Mouse (Mus musculus) T-helper 2 cell (primary cell): ENCODE results near the gene Gm49384.

ENCODE experiments used
- in situ Hi-C: fragments of 300-600 bp; cut with MboI, MseI; formaldehyde crosslinking; loops from one replicate; pipeline ENCODE4 v1.15.1; 2025; ENCODE audit warnings: high pct_unique_total_duplicates

Gene Gm49384

DNA sequence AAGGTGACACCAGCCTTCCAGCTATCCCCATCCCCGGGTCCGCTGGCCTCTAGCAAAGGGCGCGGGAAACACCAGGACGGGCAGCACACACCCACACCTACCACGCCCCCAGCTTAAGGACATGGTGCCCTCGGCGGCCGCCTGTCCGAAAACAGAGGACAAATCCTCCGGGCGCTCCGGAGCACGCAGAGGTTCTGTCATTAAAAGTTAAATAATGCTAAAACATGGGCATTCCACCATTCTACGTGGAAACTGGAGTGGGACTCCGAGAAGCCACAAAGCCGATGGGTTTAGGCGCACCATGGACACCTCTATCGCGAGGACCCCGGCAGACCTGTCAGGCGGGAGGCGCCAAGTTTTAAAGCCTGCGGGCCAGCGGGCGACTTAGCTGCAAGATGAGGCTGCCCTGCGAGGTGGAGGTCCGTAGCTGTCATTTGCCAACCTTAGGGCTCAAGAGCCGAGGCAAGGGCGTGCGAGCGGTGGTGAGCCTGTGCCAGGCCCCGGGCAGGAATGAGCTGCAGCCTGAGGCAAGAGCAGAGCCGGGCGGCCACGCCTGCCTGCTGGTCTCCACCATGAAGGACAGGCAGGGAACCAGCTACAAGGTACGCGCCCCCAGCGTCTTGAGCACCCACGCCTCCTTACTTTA lies 35.5 kb downstream of the Gm49384 start, which contains the start of gene Lrr1:
TSS of gene Lrr1 (plus strand) at position 354 of the 646 bp plus-strand sequence.
- in situ Hi-C loops: loop anchor here (25.0 kb wide), 1 partner anchor 1794 kb away; the partner anchor contains the start of gene Psma3

- in situ Hi-C loops: loop anchor here (25.0 kb wide), 1 partner anchor 1794 kb away; the partner anchor contains the start of gene Psma3
Observed at GRCm38 (mm10) chr12:69167656-69168460, 36.2 kb downstream of the Gm49384 start.

DNA sequence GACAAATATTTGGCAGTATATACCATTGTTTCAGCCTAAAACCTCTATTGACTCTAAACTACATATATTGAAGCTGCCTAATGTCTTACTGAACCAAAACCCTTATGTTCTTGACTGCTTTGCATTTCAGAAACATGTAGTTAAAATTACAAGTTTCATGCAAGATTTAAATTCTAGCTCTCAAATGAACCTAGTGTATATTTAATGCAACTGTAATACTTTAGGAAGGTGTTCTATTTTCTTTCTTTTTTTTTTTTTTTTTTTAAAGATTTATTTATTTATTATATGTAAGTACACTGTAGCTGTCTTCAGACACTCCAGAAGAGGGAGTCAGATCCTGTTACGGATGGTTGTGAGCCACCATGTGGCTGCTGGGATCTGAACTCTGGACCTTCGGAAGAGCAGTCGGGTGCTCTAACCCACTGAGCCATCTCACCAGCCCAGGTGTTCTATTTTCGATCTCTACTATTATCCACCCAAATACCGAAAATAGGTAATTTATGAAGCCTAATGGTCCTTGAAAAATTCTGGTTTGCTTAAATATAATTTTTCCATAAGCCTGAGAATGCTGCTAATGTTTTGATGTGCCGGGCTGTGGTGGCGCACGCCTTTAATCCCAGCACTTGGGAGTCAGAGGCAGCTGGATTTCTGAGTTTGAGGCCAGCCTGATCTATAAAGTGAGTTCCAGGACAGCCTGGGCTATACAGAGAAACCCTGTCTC lies 37.0 kb downstream of the Gm49384 start:
- in situ Hi-C loops: loop anchor here (25.0 kb wide), 1 partner anchor 1795 kb away; the partner anchor contains the start of gene Psma3

DNA sequence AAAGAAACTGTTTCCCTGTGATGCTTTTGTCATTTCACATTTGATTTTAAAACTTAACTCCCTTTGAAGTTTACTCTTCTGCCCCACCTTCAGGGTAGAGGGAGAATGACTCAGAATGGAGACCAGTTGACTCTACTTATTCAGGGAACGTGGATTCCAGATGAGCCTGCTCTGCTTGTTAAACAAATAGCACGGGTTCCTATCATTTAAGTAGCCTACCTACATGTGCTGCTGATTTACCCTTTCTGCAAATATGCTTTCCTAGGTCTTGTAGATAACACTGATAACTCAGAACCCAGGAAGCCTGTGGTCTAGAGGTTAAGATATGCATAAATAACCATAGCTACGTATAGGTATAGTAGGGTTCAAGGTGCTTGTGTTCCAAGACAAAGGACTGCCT lies 39.2 kb downstream of the Gm49384 start:
- in situ Hi-C loops: loop anchor here (25.0 kb wide), 1 partner anchor 1797 kb away; the partner anchor contains the start of gene Psma3

GRCm38 (mm10) chr12:69163586-69163985 lies 40.5 kb downstream of the Gm49384 start:
- in situ Hi-C loops: loop anchor here (25.0 kb wide), 1 partner anchor 1799 kb away; the partner anchor contains the start of gene Psma3

DNA sequence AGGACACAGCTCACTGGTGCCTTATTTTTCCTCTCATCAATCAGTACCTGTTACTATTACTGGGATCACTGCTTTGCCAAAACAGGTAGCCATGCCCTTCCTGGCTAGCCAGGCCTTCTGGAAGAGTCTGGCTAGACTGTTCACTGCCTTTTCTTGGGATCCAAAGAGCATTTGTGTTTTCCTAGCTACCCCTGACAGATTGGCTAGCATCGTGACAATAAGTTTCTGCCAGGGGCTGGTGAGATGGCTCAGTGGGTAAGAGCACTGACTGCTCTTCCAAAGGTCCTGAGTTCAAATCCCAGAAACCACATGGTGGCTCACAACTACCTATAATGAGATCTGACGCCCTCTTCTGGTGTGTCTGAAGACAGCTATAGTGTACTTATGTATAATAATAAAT lies 43.4 kb downstream of the Gm49384 start:
- in situ Hi-C loops: loop anchor here (25.0 kb wide), 1 partner anchor 1802 kb away; the partner anchor contains the start of gene Psma3

GRCm38 (mm10) chr12:69159578-69159940 lies 44.5 kb downstream of the Gm49384 start:
- in situ Hi-C loops: loop anchor here (25.0 kb wide), 1 partner anchor 1803 kb away; the partner anchor contains the start of gene Psma3

- in situ Hi-C loops: loop anchor here (25.0 kb wide), 1 partner anchor 1803 kb away; the partner anchor contains the start of gene Psma3
Observed at GRCm38 (mm10) chr12:69158765-69159577, 45.1 kb downstream of the Gm49384 start, which contains the start of gene Rps29. Rps29 (minus strand) TSS chr12:69159186.

DNA sequence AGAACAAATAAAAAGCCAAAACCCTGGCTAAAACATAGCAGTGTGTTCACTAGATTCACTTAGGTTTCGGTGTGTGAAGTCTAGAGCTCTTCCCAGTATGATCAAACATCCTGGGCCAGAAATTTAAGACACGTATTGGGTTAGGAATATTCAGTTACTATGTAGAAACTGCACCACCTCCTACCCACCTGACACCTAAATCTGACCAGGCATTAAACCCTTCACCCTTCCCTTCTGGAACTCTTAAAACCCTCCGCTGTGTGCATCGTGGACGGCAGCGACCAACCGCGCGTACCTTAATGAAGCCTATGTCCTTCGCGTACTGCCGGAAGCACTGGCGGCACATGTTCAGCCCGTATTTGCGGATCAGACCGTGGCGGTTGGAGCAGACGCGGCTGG lies 45.7 kb downstream of the Gm49384 start:
- in situ Hi-C loops: loop anchor here (25.0 kb wide), 1 partner anchor 1804 kb away; the partner anchor contains the start of gene Psma3

DNA sequence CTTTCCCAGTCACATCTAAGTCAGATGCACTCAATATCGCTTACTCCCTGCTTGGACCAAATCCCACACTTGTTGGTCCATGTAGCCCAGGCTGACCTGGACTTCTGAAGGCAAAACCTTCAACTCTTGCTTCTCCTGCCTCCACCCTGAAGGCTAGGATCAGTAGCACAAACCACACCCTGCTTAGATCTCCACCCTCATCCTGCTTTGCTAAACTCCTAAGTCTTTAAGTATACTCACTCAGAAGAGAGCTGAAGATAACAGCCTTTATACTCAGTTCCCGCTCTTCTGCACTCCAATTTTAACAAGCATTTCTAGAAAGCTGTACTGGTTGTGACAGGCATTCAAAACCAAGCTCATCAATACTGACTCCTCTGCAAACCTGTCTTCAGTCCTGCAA lies 47.0 kb downstream of the Gm49384 start:
- in situ Hi-C loops: loop anchor here (25.0 kb wide), 1 partner anchor 1805 kb away; the partner anchor contains the start of gene Psma3

GRCm38 (mm10) chr12:69156436-69156835 lies 47.6 kb downstream of the Gm49384 start:
- in situ Hi-C loops: loop anchor here (25.0 kb wide), 1 partner anchor 1806 kb away; the partner anchor contains the start of gene Psma3

DNA sequence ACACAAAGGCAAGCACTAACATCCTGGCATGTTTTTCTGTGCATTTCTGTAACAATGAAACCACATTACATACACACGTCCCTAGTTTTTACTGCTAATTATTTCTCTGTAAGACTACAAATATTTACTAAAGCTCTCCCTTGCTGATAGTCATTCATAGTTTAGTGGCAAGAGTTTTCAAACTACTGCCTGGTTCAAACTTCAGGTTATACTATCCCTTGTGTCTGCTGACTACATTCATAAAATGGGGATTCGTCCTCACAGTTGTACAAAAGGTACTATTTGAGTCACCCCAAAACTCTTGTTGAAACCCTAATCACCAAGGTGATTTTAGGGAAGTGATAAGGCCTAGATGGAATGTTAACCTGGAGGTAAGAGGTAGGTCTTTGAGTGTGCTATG lies 48.1 kb downstream of the Gm49384 start:
- in situ Hi-C loops: loop anchor here (25.0 kb wide), 1 partner anchor 1806 kb away; the partner anchor contains the start of gene Psma3

GRCm38 (mm10) chr12:69150049-69150448 lies 54.0 kb downstream of the Gm49384 start:
- in situ Hi-C loops: loop anchor here (25.0 kb wide), 1 partner anchor 1812 kb away; the partner anchor contains the start of gene Psma3

GRCm38 (mm10) chr12:69147166-69147735 lies 56.8 kb downstream of the Gm49384 start:
- in situ Hi-C loops: no loop called here

- in situ Hi-C loops: no loop called here
Observed at GRCm38 (mm10) chr12:69143460-69143859, 60.6 kb downstream of the Gm49384 start.

DNA sequence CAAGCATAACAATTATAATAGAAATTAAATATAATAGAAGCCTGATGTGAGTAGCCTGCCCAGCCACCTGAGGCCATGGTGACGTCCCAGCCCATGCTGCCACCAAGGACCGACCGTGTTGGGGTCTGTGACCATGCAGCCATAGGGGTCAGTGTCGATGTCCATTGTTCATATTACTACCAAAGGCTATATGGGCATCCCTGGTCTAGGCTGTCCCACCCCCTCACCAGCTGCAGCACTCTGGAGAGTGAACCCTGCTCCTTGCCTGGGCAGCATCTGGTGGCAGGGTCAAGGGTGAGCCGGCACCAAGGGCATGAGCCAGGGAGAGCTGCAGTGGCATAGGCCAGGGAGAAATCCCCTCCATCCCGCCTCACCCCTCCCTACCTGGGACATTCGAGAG lies 64.2 kb downstream of the Gm49384 start:
- in situ Hi-C loops: no loop called here
